Mouse (Mus musculus) induced T-regulatory cell, adult 2 months (primary cell): ENCODE results near the gene Tex14.
"Not testable (repeated sequence)": the region's sequence is repeated elsewhere in the genome, so short reads cannot be mapped to it uniquely, and the experiment has no call there.

Experiments used
- DNase-seq: peaks from one replicate; pipeline ENCODE4 v3.0.0-alpha.2; 2012; ENCODE audit warnings: low read depth

Gene Tex14

GRCm38 (mm10) chr11:87472058-87472457 is 67.2 kb downstream of the Tex14 start:
- peak; percentile 58 for DNase-seq

GRCm38 (mm10) chr11:87479172-87479571 is 74.3 kb downstream of the Tex14 start:
- DNase-seq: not testable (repeated sequence)

- peak; percentile 37 for DNase-seq
Observed at GRCm38 (mm10) chr11:87483796-87484326, 79.0 kb downstream of the Tex14 start.

GRCm38 (mm10) chr11:87488948-87489347 is 84.1 kb downstream of the Tex14 start:
- DNase-seq: no peak

- peak; percentile 69 for DNase-seq
Observed at GRCm38 (mm10) chr11:87504690-87505214, 99.9 kb downstream of the Tex14 start.

- DNase-seq: no peak
Observed at GRCm38 (mm10) chr11:87506502-87506901, 101.6 kb downstream of the Tex14 start.

GRCm38 (mm10) chr11:87507043-87507442 is 102.2 kb downstream of the Tex14 start:
- no peak for DNase-seq

- peak; percentile 61 for DNase-seq
Observed at GRCm38 (mm10) chr11:87519260-87519659, 114.4 kb downstream of the Tex14 start.

- no peak for DNase-seq
Observed at GRCm38 (mm10) chr11:87523466-87523865, 118.6 kb downstream of the Tex14 start.

- no peak for DNase-seq
Observed at GRCm38 (mm10) chr11:87523967-87524366, 119.1 kb downstream of the Tex14 start.

GRCm38 (mm10) chr11:87524780-87525179 is 119.9 kb downstream of the Tex14 start:
- DNase-seq: no peak

GRCm38 (mm10) chr11:87527364-87527763 is 122.5 kb downstream of the Tex14 start:
- no peak for DNase-seq

GRCm38 (mm10) chr11:87527990-87528389 is 123.1 kb downstream of the Tex14 start:
- no peak for DNase-seq

GRCm38 (mm10) chr11:87531695-87532094 is 126.8 kb downstream of the Tex14 start:
- DNase-seq: peak; percentile 39

- no peak for DNase-seq
Observed at GRCm38 (mm10) chr11:87542285-87542684, 137.4 kb downstream of the Tex14 start.

- DNase-seq: no peak
Observed at GRCm38 (mm10) chr11:87542906-87543305, 138.0 kb downstream of the Tex14 start.

GRCm38 (mm10) chr11:87553342-87553741 is 148.5 kb downstream of the Tex14 start:
- DNase-seq: no peak

- DNase-seq: no peak
Observed at GRCm38 (mm10) chr11:87554386-87554785, 149.5 kb downstream of the Tex14 start.

GRCm38 (mm10) chr11:87555106-87555703 is 150.3 kb downstream of the Tex14 start:
- DNase-seq: no peak

- no peak for DNase-seq
Observed at GRCm38 (mm10) chr11:87561208-87561607, 156.3 kb downstream of the Tex14 start.

- no peak for DNase-seq
Observed at GRCm38 (mm10) chr11:87566501-87566900, 161.6 kb downstream of the Tex14 start, which contains the start of gene Gm11492. Gene Gm11492 (plus strand): TSS chr11:87566653.

- no peak for DNase-seq
Observed at GRCm38 (mm10) chr11:87568255-87568953, 163.5 kb downstream of the Tex14 start, which contains the start of gene Sept4. Gene Sept4 (plus strand): TSS chr11:87568903.

- no peak for DNase-seq
Observed at GRCm38 (mm10) chr11:87570743-87571142, 165.9 kb downstream of the Tex14 start.
